Mouse (Mus musculus): ENCODE data around the gene Vdac1.

- TF ChIP-seq CTCF (IDR thresholded peaks at IDR 0.05; ENCODE audit: extremely low read depth, insufficient read length, insufficient replicate concordance, low read depth, low read length) (no peak), POLR2A (IDR thresholded peaks at IDR 0.05; ENCODE audit: low read depth, low read length) (no peak)
Observed at GRCm38 (mm10) chr11:52341001-52341400, 19.7 kb upstream of the Vdac1 start.
